Mouse (Mus musculus) thymus, adult 2 months (tissue): ENCODE data around the gene Tcte1. TPM values are rescaled to one million over a fixed set of nuclear protein-coding genes. Genes with fewer than 3 reads are reported as not detected.

Experiments used
- DNase-seq: peaks from one replicate; pipeline ENCODE4 v3.0.0; 2021
- H3K27ac ChIP-seq: fragments of 200-500 bp; 2 replicates; pipeline ENCODE4 v1.5.1; 2012; ENCODE audit warnings: low read length, control low read depth; ENCODE audit not compliant: control insufficient read depth, insufficient read depth
- H3K27me3 ChIP-seq: fragments of 200-500 bp; 2 replicates; pipeline ENCODE4 v1.6.1; 2012; ENCODE audit warnings: mild to moderate bottlenecking, low read length, moderate library complexity, mixed read lengths; ENCODE audit not compliant: control insufficient read depth, insufficient read depth
- H3K36me3 ChIP-seq: fragments of 200-500 bp; 2 replicates; pipeline ENCODE4 v1.6.1; 2012; ENCODE audit warnings: mild to moderate bottlenecking, low read length, moderate library complexity; ENCODE audit not compliant: control insufficient read depth, insufficient read depth
- H3K4me1 ChIP-seq: fragments of 200-500 bp; replicated peaks from 2 replicates; pipeline ENCODE4 v1.6.1; 2012; ENCODE audit warnings: low read length; ENCODE audit not compliant: control insufficient read depth, insufficient read depth
- H3K4me3 ChIP-seq: fragments of 200-500 bp; 2 replicates; pipeline ENCODE4 v1.5.1; 2012; ENCODE audit warnings: mild to moderate bottlenecking, low read length, control low read depth, moderate library complexity; ENCODE audit not compliant: control insufficient read depth, insufficient read depth
- CTCF ChIP-seq: fragments of 200-500 bp; IDR thresholded peaks from 2 replicates; pipeline ENCODE4 v1.5.1; 2012; ENCODE audit warnings: mild to moderate bottlenecking, control low read depth, low read length, moderate library complexity, borderline replicate concordance; ENCODE audit not compliant: control insufficient read depth, poor library complexity, insufficient read depth; ENCODE audit errors: extremely low read depth
- POLR2A ChIP-seq: fragments of 200-500 bp; IDR thresholded peaks from 2 replicates; pipeline ENCODE4 v1.6.1; 2012; ENCODE audit warnings: mild to moderate bottlenecking, low read length, control low read depth, moderate library complexity; ENCODE audit not compliant: control insufficient read depth, poor library complexity, insufficient read depth; ENCODE audit errors: extremely low read depth
- WGBS: fragments of 180-500 bp; shearing (Covaris S2); methylation state at CpG from one replicate; pipeline ENCODE4 v1.1.7; 2018; 5-methylcytosine and 5-hydroxymethylcytosine counted together
- polyA plus RNA-seq: library from polyadenylated mRNA; depleted of rRNA; stranded (reverse); fragments of >200 nt; gene quantifications from 2 replicates; pipeline ENCODE4 v1.2.3, GENCODE M21; 2012

Tcte1 gene
- polyA plus RNA-seq, 1 experiment, result 1.2 TPM

DNA sequence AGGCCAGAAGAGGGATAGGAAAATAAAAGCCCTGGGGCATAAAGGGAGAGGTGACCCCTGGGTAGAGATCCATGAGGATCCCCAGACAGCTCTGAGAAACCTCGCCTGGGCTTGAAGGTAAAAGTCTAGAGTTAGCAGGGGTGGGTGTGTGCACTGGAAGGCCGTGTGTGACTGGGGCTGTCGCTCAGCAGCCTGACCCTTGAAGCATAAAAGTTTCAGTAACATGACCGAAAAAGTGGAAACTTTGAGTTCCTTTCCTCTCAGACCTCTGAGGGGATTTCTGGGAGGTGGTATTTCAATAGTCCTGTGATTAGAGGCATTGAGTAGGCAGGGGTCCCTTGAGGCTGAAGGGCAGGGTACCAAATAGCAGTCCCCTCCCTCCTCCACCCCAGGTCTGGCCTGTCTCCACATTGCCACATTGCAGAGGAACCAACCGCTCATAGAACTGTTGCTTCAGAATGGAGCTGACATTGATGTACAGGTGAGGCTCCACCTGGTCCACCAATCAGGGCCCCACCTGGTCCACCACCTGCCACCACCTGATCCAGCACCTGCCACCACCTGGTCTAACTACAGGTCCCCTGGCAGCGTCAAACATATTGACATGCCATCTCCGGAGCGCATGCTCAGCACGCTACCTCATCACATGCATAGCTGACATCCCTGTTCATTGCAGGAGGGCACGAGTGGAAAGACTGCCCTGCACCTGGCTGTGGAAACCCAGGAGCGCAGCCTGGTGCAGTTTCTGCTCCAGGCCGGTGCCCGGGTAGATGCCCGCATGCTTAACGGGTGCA, 36.7 kb downstream of the Tcte1 start:
- no peak overlapping the region for H3K27ac ChIP-seq
- no peak overlapping the region for H3K4me3 ChIP-seq
- no peak for DNase-seq
- peaks cover 39% of the 10 kb centered on the region for H3K4me1 ChIP-seq
- no peaks in the 10 kb centered on the region for H3K27me3 ChIP-seq
- 95% methylated on average over 15 of the region's 15 CpGs for WGBS
- TF ChIP-seq POLR2A (no peak), CTCF (no peak)
- H3K36me3 ChIP-seq, result 0 out of 2 replicates have a peak, but pooled peaks cover 12% of the 10 kb centered on the region

DNA sequence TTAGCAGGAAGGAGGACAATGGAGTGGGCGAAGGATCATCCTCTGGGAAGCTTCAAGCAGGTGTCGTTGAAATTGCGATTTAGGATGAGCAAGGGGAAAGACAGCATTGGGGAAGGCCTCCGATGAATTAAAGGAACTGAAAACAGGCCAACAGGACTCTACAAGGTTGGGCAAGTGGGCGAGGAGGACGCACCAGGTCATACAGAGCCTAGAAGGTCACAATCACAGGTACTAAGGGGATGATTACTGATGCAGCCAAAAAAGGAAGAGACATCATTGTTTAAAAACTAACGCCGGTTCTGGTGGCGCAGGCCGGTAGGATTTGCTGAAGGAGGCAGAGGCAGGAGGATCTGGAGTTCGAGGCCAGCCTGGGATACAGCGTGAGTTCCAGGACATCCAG, 40.0 kb downstream of the Tcte1 start:
- Histone ChIP-seq H3K4me3 (no peak overlapping the region), H3K36me3 (peaks cover 29% of the 10 kb centered on the region), H3K27me3 (no peaks in the 10 kb centered on the region), H3K27ac (0 out of 2 replicates have a peak overlapping the region, but pooled peaks have one; percentile 16), H3K4me1 (peaks cover 26% of the 10 kb centered on the region)
- no peak for DNase-seq
- no peak for TF ChIP-seq CTCF
- no peak for TF ChIP-seq POLR2A
- WGBS, result 72% methylated on average over 12 of the region's 12 CpGs

GRCm38 (mm10) chr17:45563655-45564530, 40.7 kb downstream of the Tcte1 start, which contains the start of gene Slc35b2:
Gene Slc35b2, plus strand, starts transcription at chr17:45563874.
- Histone ChIP-seq H3K4me1 (peaks cover 19% of the 10 kb centered on the region), H3K4me3 (peak within 1 kb of the TSS; percentile 88), H3K27me3 (no peaks in the 10 kb centered on the region), H3K27ac (peak within 1 kb of the TSS; percentile 16; the same call in 1 of the 2 replicates), H3K36me3 (peaks cover 35% of the 10 kb centered on the region)
- under 1% methylated on average over 57 of the region's 61 CpGs for WGBS
- TF ChIP-seq CTCF, result peak; percentile 94
- peak; percentile 52; the same call in 1 of the 2 replicates for TF ChIP-seq POLR2A
- DNase-seq, result peak; percentile 91

DNA sequence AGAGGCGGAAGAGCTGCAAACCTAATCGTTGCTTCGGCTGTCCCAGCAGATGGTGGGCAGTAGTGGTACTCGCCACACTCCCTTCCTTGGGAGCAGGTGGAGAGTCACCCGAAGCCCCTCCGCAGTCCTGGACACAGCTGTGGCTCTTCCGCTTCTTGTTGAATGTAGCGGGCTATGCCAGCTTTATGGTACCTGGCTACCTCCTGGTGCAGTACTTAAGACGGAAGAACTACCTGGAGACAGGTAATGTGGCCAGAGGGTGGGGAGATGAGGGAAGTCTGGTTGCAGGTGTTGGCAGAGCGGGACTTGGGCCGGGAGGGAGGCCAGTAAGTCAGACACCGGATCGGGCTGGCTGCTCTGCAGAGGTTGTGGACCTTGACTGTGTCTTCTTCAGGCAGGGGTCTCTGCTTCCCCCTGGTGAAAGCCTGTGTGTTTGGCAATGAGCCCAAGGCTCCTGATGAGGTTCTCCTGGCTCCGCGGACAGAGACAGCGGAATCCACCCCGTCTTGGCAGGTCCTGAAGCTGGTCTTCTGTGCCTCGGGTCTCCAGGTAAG, 41.4 kb downstream of the Tcte1 start:
- Histone ChIP-seq H3K27me3 (no peaks in the 10 kb centered on the region), H3K27ac (no peak overlapping the region; the same call in 1 of the 2 replicates), H3K4me1 (peaks cover 14% of the 10 kb centered on the region), H3K36me3 (peaks cover 39% of the 10 kb centered on the region), H3K4me3 (peak overlapping the region; percentile 88)
- TF ChIP-seq POLR2A (no peak), CTCF (no peak)
- WGBS, result 17% methylated on average over 18 of the region's 18 CpGs
- DNase-seq, result no peak

DNA sequence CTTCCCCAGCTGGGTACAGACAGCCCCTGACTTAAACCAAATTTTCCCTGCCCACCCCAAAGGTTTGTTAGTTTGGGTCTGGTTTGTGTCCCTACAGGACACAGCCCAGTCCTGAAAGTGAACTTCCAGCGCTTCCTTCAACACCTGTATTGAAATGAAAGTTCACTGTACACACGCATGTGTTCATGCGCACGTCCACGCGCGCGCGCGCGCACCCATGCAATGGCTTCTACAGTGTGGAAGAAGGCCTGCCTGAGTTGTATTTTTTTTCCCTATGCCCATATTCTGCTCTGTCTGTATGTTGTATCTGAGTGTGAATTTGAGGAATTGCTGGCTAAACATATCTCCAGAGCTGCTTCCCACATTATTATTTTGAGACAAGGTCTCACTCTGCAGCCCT, 41.9 kb downstream of the Tcte1 start:
- H3K27ac ChIP-seq, result no peak overlapping the region
- H3K27me3 ChIP-seq, result no peaks in the 10 kb centered on the region
- H3K36me3 ChIP-seq, result peaks cover 41% of the 10 kb centered on the region
- TF ChIP-seq CTCF, result no peak
- no peak for TF ChIP-seq POLR2A
- peaks cover 14% of the 10 kb centered on the region for H3K4me1 ChIP-seq
- no peak overlapping the region for H3K4me3 ChIP-seq
- DNase-seq, result no peak
- WGBS, result 96% methylated on average over 11 of the region's 11 CpGs

- Histone ChIP-seq H3K27me3 (no peaks in the 10 kb centered on the region), H3K27ac (no peak overlapping the region), H3K4me1 (peaks cover 14% of the 10 kb centered on the region), H3K4me3 (no peak overlapping the region), H3K36me3 (peaks cover 44% of the 10 kb centered on the region)
- no peak for DNase-seq
- WGBS, result 75% methylated on average over 1 of the region's 1 CpGs
- TF ChIP-seq CTCF (no peak), POLR2A (no peak)
Measured at GRCm38 (mm10) chr17:45566031-45566359, 42.8 kb downstream of the Tcte1 start.
